Comparison of ENCODE assay signal across 1 mouse cellular context in the genomic region with DNA sequence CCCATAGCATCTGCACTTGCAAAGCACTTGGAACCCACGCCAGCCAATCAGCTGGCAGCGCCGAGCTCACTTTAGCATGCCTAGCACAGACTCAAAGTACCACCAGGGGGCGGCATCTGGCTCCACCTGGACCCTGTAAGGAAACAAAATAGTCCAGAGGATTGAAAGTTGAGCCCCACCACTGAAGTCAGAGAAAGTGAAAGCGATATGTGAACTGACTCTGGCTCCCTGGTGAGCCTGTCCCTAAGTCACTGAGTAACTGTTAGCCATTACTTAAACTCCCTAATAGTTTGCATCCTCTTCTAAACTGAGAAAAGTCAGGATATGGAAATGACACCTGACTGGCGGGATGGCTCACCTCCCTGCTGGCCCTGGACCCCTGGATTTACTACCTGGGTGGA.
A peak's percentile ranks its signal among the peaks of the same experiment; 100 is the strongest.
TF ChIP-seq lines count a peak whose summit lies in the region.

No protein-coding gene starts in this region.

TF ChIP-seq in MEL, 35 proteins besides CTCF, POLR2A, EP300 and RAD21 (continued from another document):
- peak; percentile 100 for TF ChIP-seq SMC3 (IDR thresholded peaks at IDR 0.05; ENCODE audit: low read depth, low read length)
- no peak for TF ChIP-seq MEF2A (IDR thresholded peaks at IDR 0.05; ENCODE audit: extremely low read depth, insufficient replicate concordance, low read depth, low read length, poor library complexity, severe bottlenecking)
- no peak for TF ChIP-seq POLR2AphosphoS5 (IDR thresholded peaks at IDR 0.05; ENCODE audit: borderline replicate concordance, low read depth, low read length)
- TF ChIP-seq JUND (IDR thresholded peaks at IDR 0.05; ENCODE audit: low read depth, low read length), result no peak
